Mouse (Mus musculus) G1E (cell line): Measurements from ENCODE around the gene Nme9.

Source experiments
- CTCF ChIP-seq: IDR thresholded peaks from 2 replicates; pipeline ENCODE4 v1.5.1; 2012; ENCODE audit warnings: low read depth, low read length, inconsistent platforms, mixed read lengths
- GATA1 ChIP-seq: IDR thresholded peaks from 2 replicates; pipeline ENCODE4 v1.6.1; 2012; ENCODE audit warnings: borderline replicate concordance, low read length, inconsistent platforms, mixed read lengths
- GATA2 ChIP-seq: IDR thresholded peaks from 2 replicates; pipeline ENCODE4 v1.6.1; 2012; ENCODE audit warnings: low read depth, low read length, inconsistent platforms, borderline replicate concordance
- POLR2AphosphoS5 ChIP-seq: IDR thresholded peaks from 2 replicates; pipeline ENCODE4 v1.6.1; 2012; ENCODE audit warnings: low read depth, low read length, inconsistent platforms; ENCODE audit not compliant: insufficient replicate concordance
- TAL1 ChIP-seq: conservative IDR thresholded peaks from 2 replicates; pipeline ENCODE4 v1.6.1; 2012; ENCODE audit warnings: low read depth, low read length, inconsistent platforms, mixed read lengths

GRCm38 (mm10) chr9:99418377-99418776 lies 32.9 kb upstream of the Nme9 start:
- no peak for TF ChIP-seq CTCF
- no peak for TF ChIP-seq POLR2AphosphoS5
- TF ChIP-seq GATA1: no peak
- TF ChIP-seq TAL1: no peak
- TF ChIP-seq GATA2: no peak
